Mouse (Mus musculus) adrenal gland, postnatal 36 days (tissue): Measurements from ENCODE around the gene Setd7. TPM values are rescaled to one million over a fixed set of nuclear protein-coding genes. Genes with fewer than 3 reads are reported as not detected.
A peak's percentile ranks its signal among the peaks of the same experiment; 100 is the strongest.

ENCODE experiments used
- DNase-seq, 2 experiments: peaks; one replicate each; pipeline ENCODE4 v3.0.0; 2021; ENCODE audit warnings: mixed read lengths in 1 of 2
- total RNA-seq, 2 experiments: library from RNA; stranded (reverse); gene quantifications; 2 replicates each; pipeline ENCODE4 v1.2.3; 2021

The Setd7 gene
- total RNA-seq, 2 experiments from 2014 or later, result 50.6 to 52.8 TPM

GRCm38 (mm10) chr3:51517878-51518762 is 42.6 kb downstream of the Setd7 start:
- DNase-seq, result no peak

GRCm38 (mm10) chr3:51517467-51517866 is 43.2 kb downstream of the Setd7 start:
- DNase-seq, result no peak

- DNase-seq, result peak in 1 of 2 experiments; percentile 17
Observed at GRCm38 (mm10) chr3:51511983-51512382, 48.7 kb downstream of the Setd7 start.

- peak; percentile 79 to 86 for DNase-seq
Observed at GRCm38 (mm10) chr3:51510903-51511302, 49.8 kb downstream of the Setd7 start.

- peak in 1 of 2 experiments; percentile 15 for DNase-seq
Observed at GRCm38 (mm10) chr3:51505465-51505864, 55.2 kb downstream of the Setd7 start.

- no peak for DNase-seq
Observed at GRCm38 (mm10) chr3:51504385-51504952, 56.2 kb downstream of the Setd7 start.

GRCm38 (mm10) chr3:51499876-51500275 is 60.8 kb downstream of the Setd7 start:
- no peak for DNase-seq

GRCm38 (mm10) chr3:51498659-51499058 is 62.0 kb downstream of the Setd7 start:
- no peak for DNase-seq

GRCm38 (mm10) chr3:51497978-51498377 is 62.7 kb downstream of the Setd7 start:
- no peak for DNase-seq

- no peak for DNase-seq
Observed at GRCm38 (mm10) chr3:51495646-51496045, 65.0 kb downstream of the Setd7 start.

GRCm38 (mm10) chr3:51494466-51494865 is 66.2 kb downstream of the Setd7 start:
- no peak for DNase-seq

GRCm38 (mm10) chr3:51493272-51493838 is 67.3 kb downstream of the Setd7 start:
- DNase-seq, result no peak

GRCm38 (mm10) chr3:51490088-51490753 is 70.5 kb downstream of the Setd7 start:
- no peak for DNase-seq

- DNase-seq, result no peak
Observed at GRCm38 (mm10) chr3:51486491-51487195, 74.0 kb downstream of the Setd7 start.

- no peak for DNase-seq
Observed at GRCm38 (mm10) chr3:51485347-51485746, 75.3 kb downstream of the Setd7 start.

- no peak for DNase-seq
Observed at GRCm38 (mm10) chr3:51484370-51484769, 76.3 kb downstream of the Setd7 start.

GRCm38 (mm10) chr3:51483741-51484359 is 76.8 kb downstream of the Setd7 start, which contains the start of gene Rab33b:
Gene Rab33b, plus strand, starts transcription at chr3:51483920.
- peak; percentile 96 to 98 for DNase-seq

- no peak for DNase-seq
Observed at GRCm38 (mm10) chr3:51482781-51483180, 77.9 kb downstream of the Setd7 start.

GRCm38 (mm10) chr3:51481881-51482280 is 78.8 kb downstream of the Setd7 start:
- DNase-seq, result no peak

- DNase-seq, result peak; percentile 53 to 62
Observed at GRCm38 (mm10) chr3:51481059-51481458, 79.6 kb downstream of the Setd7 start.

- no peak for DNase-seq
Observed at GRCm38 (mm10) chr3:51479893-51480292, 80.8 kb downstream of the Setd7 start.
